Mouse (Mus musculus) neural tube, embryonic 10.5 days (tissue): ENCODE results near the gene Cd3d.

ENCODE experiments used
- DNase-seq: peaks from one replicate; pipeline ENCODE4 v3.0.0-alpha.2; 2017; ENCODE audit warnings: low spot score; ENCODE audit errors: extremely low spot score

Gene Cd3d

GRCm38 (mm10) chr9:44992271-44992670 lies 10.7 kb downstream of the Cd3d start:
- no peak for DNase-seq

GRCm38 (mm10) chr9:44993268-44993667 lies 11.7 kb downstream of the Cd3d start:
- DNase-seq = no peak

GRCm38 (mm10) chr9:44994962-44995361 lies 13.4 kb downstream of the Cd3d start:
- no peak for DNase-seq

GRCm38 (mm10) chr9:44996590-44996989 lies 15.0 kb downstream of the Cd3d start:
- DNase-seq = no peak

- no peak for DNase-seq
These were observed 16.6 kb downstream of the Cd3d start for GRCm38 (mm10) chr9:44998138-44998537.

GRCm38 (mm10) chr9:44999171-44999570 lies 17.6 kb downstream of the Cd3d start:
- no peak for DNase-seq

GRCm38 (mm10) chr9:44999776-45000175 lies 18.2 kb downstream of the Cd3d start:
- no peak for DNase-seq

- DNase-seq = no peak
These were observed 18.7 kb downstream of the Cd3d start for GRCm38 (mm10) chr9:45000249-45000648.

- no peak for DNase-seq
These were observed 25.8 kb downstream of the Cd3d start for GRCm38 (mm10) chr9:45007404-45007803.

GRCm38 (mm10) chr9:45008342-45008741 lies 26.8 kb downstream of the Cd3d start:
- DNase-seq = no peak

- DNase-seq = no peak
These were observed 27.8 kb downstream of the Cd3d start, which contains the start of gene Cd3e for GRCm38 (mm10) chr9:45009180-45010078. Gene Cd3e (minus strand): TSS chr9:45009627.

- DNase-seq = no peak
These were observed 28.9 kb downstream of the Cd3d start for GRCm38 (mm10) chr9:45010461-45010860.

GRCm38 (mm10) chr9:45011291-45011690 lies 29.7 kb downstream of the Cd3d start:
- no peak for DNase-seq

- no peak for DNase-seq
These were observed 33.3 kb downstream of the Cd3d start for GRCm38 (mm10) chr9:45014879-45015278.

- no peak for DNase-seq
These were observed 34.3 kb downstream of the Cd3d start for GRCm38 (mm10) chr9:45015841-45016240.

- DNase-seq = no peak
These were observed 36.4 kb downstream of the Cd3d start for GRCm38 (mm10) chr9:45018031-45018430.

GRCm38 (mm10) chr9:45022800-45023199 lies 41.2 kb downstream of the Cd3d start:
- peak; percentile 57 for DNase-seq

- no peak for DNase-seq
These were observed 42.1 kb downstream of the Cd3d start for GRCm38 (mm10) chr9:45023638-45024037.

GRCm38 (mm10) chr9:45024187-45024586 lies 42.6 kb downstream of the Cd3d start:
- DNase-seq = no peak

GRCm38 (mm10) chr9:45027376-45027775 lies 45.8 kb downstream of the Cd3d start:
- no peak for DNase-seq

GRCm38 (mm10) chr9:45030341-45030740 lies 48.8 kb downstream of the Cd3d start:
- DNase-seq = no peak

- DNase-seq = no peak
These were observed 50.7 kb downstream of the Cd3d start for GRCm38 (mm10) chr9:45032261-45032660.

GRCm38 (mm10) chr9:45034526-45034925 lies 52.9 kb downstream of the Cd3d start:
- no peak for DNase-seq
